Mouse (Mus musculus) stomach, embryonic 16.5 days (tissue): Measurements from ENCODE around the gene Epha4. TPM values are rescaled to one million over a fixed set of nuclear protein-coding genes. Genes with fewer than 3 reads are reported as not detected.

Source experiments
- ATAC-seq: fragments of 200-750 bp; cut with Nextera tagmentation; 2 replicates; pipeline ENCODE4 v1.8.0; 2017; ENCODE audit warnings: moderate number of reproducible peaks, moderate TSS enrichment; ENCODE audit not compliant: insufficient read depth, low FRiP score
- H3K27ac ChIP-seq: fragments of 300-500 bp; sonication (generic); 2 replicates; pipeline ENCODE4 v1.5.1; 2014; ENCODE audit warnings: low read length
- H3K27me3 ChIP-seq: fragments of 300-500 bp; sonication (generic); 2 replicates; pipeline ENCODE4 v1.6.1; 2014; ENCODE audit warnings: low read length, control low read depth, mixed read lengths; ENCODE audit not compliant: control insufficient read depth, insufficient read depth
- H3K36me3 ChIP-seq: fragments of 300-500 bp; sonication (generic); 2 replicates; pipeline ENCODE4 v1.6.1; 2014; ENCODE audit warnings: low read length; ENCODE audit not compliant: control insufficient read depth, insufficient read depth
- H3K4me1 ChIP-seq: fragments of 300-500 bp; sonication (generic); 2 replicates; pipeline ENCODE4 v1.6.1; 2014; ENCODE audit warnings: low read length, control low read depth, mixed read lengths; ENCODE audit not compliant: control insufficient read depth, insufficient read depth
- H3K4me2 ChIP-seq: fragments of 300-500 bp; sonication (generic); 2 replicates; pipeline ENCODE4 v1.6.1; 2014; ENCODE audit warnings: low read depth, low read length, mixed read lengths
- H3K4me3 ChIP-seq: fragments of 300-500 bp; sonication (generic); replicated peaks from 2 replicates; pipeline ENCODE4 v1.5.1; 2014; ENCODE audit warnings: mild to moderate bottlenecking, low read length
- H3K9ac ChIP-seq: fragments of 300-500 bp; sonication (generic); 2 replicates; pipeline ENCODE4 v1.6.1; 2014; ENCODE audit warnings: low read length
- H3K9me3 ChIP-seq: fragments of 300-500 bp; sonication (generic); replicated peaks from 2 replicates; pipeline ENCODE4 v1.6.1; 2016; ENCODE audit warnings: low read length, control low read depth; ENCODE audit not compliant: control insufficient read depth
- WGBS: fragments of 180-500 bp; shearing (Covaris S2); extraction: QIAGEN DNeasy Blood & Tissue Kit; methylation state at CpG from one replicate; pipeline ENCODE4 v1.1.7; 2014; 5-methylcytosine and 5-hydroxymethylcytosine counted together
- polyA plus RNA-seq: library from polyadenylated mRNA; unstranded; fragments of >200 nt; fragmentation: Nextera tagmentation; extraction: Ambion mirVana; gene quantifications from 2 replicates; pipeline ENCODE4 v1.2.1, GENCODE M21; 2015

Gene Epha4
- polyA plus RNA-seq, 1 experiment from 2014 or later, result 12.0 TPM

GRCm38 (mm10) chr1:77369255-77369837 lies 145.5 kb downstream of the Epha4 start:
- no peak overlapping the region for H3K4me3 ChIP-seq
- WGBS, result 73% methylated on average over 18 of the region's 18 CpGs
- no peak overlapping the region for H3K27ac ChIP-seq
- H3K36me3 ChIP-seq, result peaks cover 5% of the 10 kb centered on the region
- no peak overlapping the region for H3K4me2 ChIP-seq
- no peaks in the 10 kb centered on the region for H3K9me3 ChIP-seq
- no peaks in the 10 kb centered on the region for H3K4me1 ChIP-seq
- no peaks in the 10 kb centered on the region for H3K27me3 ChIP-seq
- no peak for ATAC-seq
- no peak overlapping the region for H3K9ac ChIP-seq

GRCm38 (mm10) chr1:77365850-77366249 lies 149.0 kb downstream of the Epha4 start:
- H3K9ac ChIP-seq, result no peak overlapping the region
- no peaks in the 10 kb centered on the region for H3K27me3 ChIP-seq
- peaks cover 2% of the 10 kb centered on the region; the same call in 1 of the 2 replicates for H3K36me3 ChIP-seq
- H3K4me2 ChIP-seq, result no peak overlapping the region
- no peak for ATAC-seq
- no peak overlapping the region for H3K4me3 ChIP-seq
- no peaks in the 10 kb centered on the region for H3K4me1 ChIP-seq
- no peaks in the 10 kb centered on the region for H3K9me3 ChIP-seq
- WGBS, result 83% methylated on average over 3 of the region's 3 CpGs
- H3K27ac ChIP-seq, result no peak overlapping the region

- H3K4me1 ChIP-seq, result no peaks in the 10 kb centered on the region
- 66% methylated on average over 3 of the region's 3 CpGs for WGBS
- H3K4me3 ChIP-seq, result no peak overlapping the region
- no peak overlapping the region for H3K27ac ChIP-seq
- no peak for ATAC-seq
- peaks cover 2% of the 10 kb centered on the region; the same call in 1 of the 2 replicates for H3K36me3 ChIP-seq
- no peak overlapping the region for H3K4me2 ChIP-seq
- H3K27me3 ChIP-seq, result no peaks in the 10 kb centered on the region
- H3K9ac ChIP-seq, result no peak overlapping the region
- no peaks in the 10 kb centered on the region for H3K9me3 ChIP-seq
Measured at GRCm38 (mm10) chr1:77364596-77364995, 150.3 kb downstream of the Epha4 start.

- Histone ChIP-seq H3K4me2 (no peak overlapping the region), H3K27me3 (no peaks in the 10 kb centered on the region), H3K9me3 (no peaks in the 10 kb centered on the region), H3K4me3 (no peak overlapping the region), H3K4me1 (no peaks in the 10 kb centered on the region), H3K27ac (no peak overlapping the region), H3K9ac (no peak overlapping the region), H3K36me3 (no peaks in the 10 kb centered on the region; the same call in 1 of the 2 replicates)
- WGBS, result 90% methylated on average over 1 of the region's 1 CpGs
- no peak for ATAC-seq
Measured at GRCm38 (mm10) chr1:77363848-77364247, 151.0 kb downstream of the Epha4 start.

GRCm38 (mm10) chr1:77346459-77346858 lies 168.4 kb downstream of the Epha4 start:
- no peaks in the 10 kb centered on the region for H3K36me3 ChIP-seq
- no peak overlapping the region for H3K4me3 ChIP-seq
- no peaks in the 10 kb centered on the region for H3K27me3 ChIP-seq
- H3K4me2 ChIP-seq, result no peak overlapping the region
- H3K4me1 ChIP-seq, result no peaks in the 10 kb centered on the region
- 81% methylated on average over 4 of the region's 4 CpGs for WGBS
- H3K9me3 ChIP-seq, result no peaks in the 10 kb centered on the region
- H3K9ac ChIP-seq, result no peak overlapping the region
- H3K27ac ChIP-seq, result no peak overlapping the region
- ATAC-seq, result no peak

- Histone ChIP-seq H3K9ac (no peak overlapping the region), H3K4me1 (no peaks in the 10 kb centered on the region; the same call in 1 of the 2 replicates), H3K27ac (no peak overlapping the region), H3K4me3 (no peak overlapping the region), H3K9me3 (no peaks in the 10 kb centered on the region), H3K27me3 (no peaks in the 10 kb centered on the region), H3K36me3 (no peaks in the 10 kb centered on the region), H3K4me2 (no peak overlapping the region)
- ATAC-seq, result no peak
- WGBS, result 80% methylated on average over 4 of the region's 4 CpGs
Measured at GRCm38 (mm10) chr1:77343792-77344191, 171.1 kb downstream of the Epha4 start.

GRCm38 (mm10) chr1:77339701-77340100 lies 175.2 kb downstream of the Epha4 start:
- Histone ChIP-seq H3K27ac (no peak overlapping the region), H3K27me3 (no peaks in the 10 kb centered on the region), H3K36me3 (no peaks in the 10 kb centered on the region), H3K4me2 (no peak overlapping the region), H3K9me3 (no peaks in the 10 kb centered on the region), H3K9ac (no peak overlapping the region), H3K4me1 (no peaks in the 10 kb centered on the region; the same call in 1 of the 2 replicates), H3K4me3 (no peak overlapping the region)
- 63% methylated on average over 5 of the region's 5 CpGs for WGBS
- ATAC-seq, result no peak

GRCm38 (mm10) chr1:77338346-77338745 lies 176.5 kb downstream of the Epha4 start:
- Histone ChIP-seq H3K27ac (peak overlapping the region; percentile 5; the same call in 1 of the 2 replicates), H3K9ac (no peak overlapping the region), H3K4me1 (no peaks in the 10 kb centered on the region; the same call in 1 of the 2 replicates), H3K36me3 (no peaks in the 10 kb centered on the region), H3K9me3 (no peaks in the 10 kb centered on the region), H3K4me2 (no peak overlapping the region), H3K4me3 (no peak overlapping the region), H3K27me3 (no peaks in the 10 kb centered on the region)
- ATAC-seq, result peak; percentile 44; the same call in 1 of the 2 replicates
- WGBS, result 27% methylated on average over 6 of the region's 6 CpGs

- WGBS, result 59% methylated on average over 7 of the region's 7 CpGs
- Histone ChIP-seq H3K36me3 (no peaks in the 10 kb centered on the region), H3K27me3 (no peaks in the 10 kb centered on the region), H3K4me2 (no peak overlapping the region), H3K27ac (no peak overlapping the region), H3K9me3 (no peaks in the 10 kb centered on the region), H3K9ac (no peak overlapping the region), H3K4me1 (no peaks in the 10 kb centered on the region; the same call in 1 of the 2 replicates), H3K4me3 (no peak overlapping the region)
- no peak for ATAC-seq
Measured at GRCm38 (mm10) chr1:77336937-77337336, 178.0 kb downstream of the Epha4 start.
